Mouse (Mus musculus) T-helper 1 cell (primary cell): ENCODE results near the gene Ppp2r5a.
"Not testable (repeated sequence)": the region's sequence is repeated elsewhere in the genome, so short reads cannot be mapped to it uniquely, and the experiment has no call there.

Source experiments
- in situ Hi-C: fragments of 300-600 bp; cut with MboI, MseI; formaldehyde crosslinking; loops from one replicate; pipeline ENCODE4 v1.15.1; 2025; ENCODE audit warnings: high pct_unique_total_duplicates

Ppp2r5a gene

GRCm38 (mm10) chr1:191403074-191403473 is at the start of gene Ppp2r5a:
Ppp2r5a (minus strand) TSS chr1:191403272.
- in situ Hi-C loops, result no loop called here

GRCm38 (mm10) chr1:191450614-191451013 is 47.5 kb upstream of the Ppp2r5a start:
- in situ Hi-C loops, result no loop called here

GRCm38 (mm10) chr1:191449537-191449936 is 46.5 kb upstream of the Ppp2r5a start:
- in situ Hi-C loops, result loop anchor here (10.0 kb wide), 1 partner anchor 385 kb away; the partner anchor contains the start of genes Nsl1 and Tatdn3

- in situ Hi-C loops, result loop anchor here (10.0 kb wide), 1 partner anchor 383 kb away; the partner anchor contains the start of genes Nsl1 and Tatdn3
Measured at GRCm38 (mm10) chr1:191447391-191448016, 44.4 kb upstream of the Ppp2r5a start.

GRCm38 (mm10) chr1:191446307-191446706 is 43.2 kb upstream of the Ppp2r5a start:
- in situ Hi-C loops, result loop anchor here (10.0 kb wide), 1 partner anchor 382 kb away; the partner anchor contains the start of genes Nsl1 and Tatdn3

GRCm38 (mm10) chr1:191445831-191446258 is 42.8 kb upstream of the Ppp2r5a start:
- in situ Hi-C loops, result loop anchor here (10.0 kb wide), 1 partner anchor 381 kb away; the partner anchor contains the start of genes Nsl1 and Tatdn3

- in situ Hi-C loops, result loop anchor here (10.0 kb wide), 1 partner anchor 381 kb away; the partner anchor contains the start of genes Nsl1 and Tatdn3
Measured at GRCm38 (mm10) chr1:191445401-191445800, 42.3 kb upstream of the Ppp2r5a start.

- in situ Hi-C loops, result loop anchor here (10.0 kb wide), 1 partner anchor 380 kb away; the partner anchor contains the start of genes Nsl1 and Tatdn3
Measured at GRCm38 (mm10) chr1:191444467-191444866, 41.4 kb upstream of the Ppp2r5a start.

- in situ Hi-C loops, result no loop called here
Measured at GRCm38 (mm10) chr1:191439011-191439410, 35.9 kb upstream of the Ppp2r5a start.

- in situ Hi-C loops, result no loop called here
Measured at GRCm38 (mm10) chr1:191438546-191438945, 35.5 kb upstream of the Ppp2r5a start.

GRCm38 (mm10) chr1:191436647-191437046 is 33.6 kb upstream of the Ppp2r5a start:
- in situ Hi-C loops, result no loop called here

GRCm38 (mm10) chr1:191435359-191435758 is 32.3 kb upstream of the Ppp2r5a start:
- in situ Hi-C loops, result no loop called here

- in situ Hi-C loops, result no loop called here
Measured at GRCm38 (mm10) chr1:191432531-191432930, 29.5 kb upstream of the Ppp2r5a start.

- in situ Hi-C loops, result no loop called here
Measured at GRCm38 (mm10) chr1:191432023-191432422, 29.0 kb upstream of the Ppp2r5a start.

- in situ Hi-C loops, result no loop called here
Measured at GRCm38 (mm10) chr1:191430121-191430520, 27.0 kb upstream of the Ppp2r5a start.

GRCm38 (mm10) chr1:191425884-191426283 is 22.8 kb upstream of the Ppp2r5a start:
- in situ Hi-C loops, result no loop called here

GRCm38 (mm10) chr1:191423201-191423600 is 20.1 kb upstream of the Ppp2r5a start:
- in situ Hi-C loops, result no loop called here

- in situ Hi-C loops, result not testable (repeated sequence)
Measured at GRCm38 (mm10) chr1:191422714-191423113, 19.6 kb upstream of the Ppp2r5a start.

GRCm38 (mm10) chr1:191422164-191422563 is 19.1 kb upstream of the Ppp2r5a start:
- in situ Hi-C loops, result no loop called here

- in situ Hi-C loops, result no loop called here
Measured at GRCm38 (mm10) chr1:191421426-191421999, 18.4 kb upstream of the Ppp2r5a start.

GRCm38 (mm10) chr1:191420930-191421404 is 17.9 kb upstream of the Ppp2r5a start:
- in situ Hi-C loops, result no loop called here

GRCm38 (mm10) chr1:191419991-191420751 is 17.1 kb upstream of the Ppp2r5a start:
- in situ Hi-C loops, result no loop called here
